Mouse (Mus musculus): ENCODE measurements around the gene Cbln3. TPM values are rescaled to one million over a fixed set of nuclear protein-coding genes. Genes with fewer than 3 reads are reported as not detected.

The Cbln3 gene
- total and polyA plus RNA-seq, 2 experiments from 2014 or later: 0.43 to 0.66 TPM

DNA sequence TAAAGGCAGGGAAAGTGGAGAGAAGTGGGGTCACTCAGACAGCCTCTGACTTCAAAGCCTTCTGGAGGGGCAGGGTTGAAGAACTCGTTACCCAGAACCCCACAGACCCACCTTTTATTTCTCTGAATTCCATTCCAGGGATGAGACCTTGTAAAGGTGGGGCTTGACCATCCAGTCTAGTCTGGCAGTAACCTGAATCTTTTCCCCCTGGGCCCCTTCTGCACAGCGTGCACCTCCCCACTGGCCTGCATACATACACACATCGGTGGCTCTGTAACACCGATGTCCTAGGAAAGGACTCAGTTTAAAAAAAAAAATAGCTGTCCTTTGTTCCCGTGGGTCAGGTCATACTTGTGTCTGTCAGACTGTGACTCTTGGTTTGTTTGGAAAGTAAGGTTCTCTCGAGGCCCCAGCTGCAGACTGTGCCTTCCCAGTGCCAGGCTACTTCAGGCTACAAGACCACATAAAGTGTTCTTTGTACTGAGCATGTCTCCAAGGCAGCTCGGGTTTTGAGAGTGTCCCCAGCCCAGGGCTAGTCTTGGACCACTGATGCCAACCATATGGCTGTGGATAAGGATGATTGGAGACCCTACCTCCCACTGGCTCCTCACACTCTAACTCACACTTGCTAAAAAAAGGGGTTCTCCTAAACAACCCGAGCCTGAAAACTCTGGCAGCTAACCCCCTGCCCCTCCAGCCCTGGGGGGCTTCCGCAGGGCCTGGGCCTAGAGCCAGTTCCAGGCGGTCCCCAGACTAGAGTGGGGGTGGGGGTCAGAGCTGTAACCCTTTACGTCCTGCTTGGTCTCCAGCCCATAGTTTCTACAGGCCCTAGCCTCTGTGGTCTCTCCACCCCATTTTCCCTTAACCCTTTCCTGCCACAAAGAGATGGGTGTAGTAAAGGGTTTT is 31.3 kb downstream of the Cbln3 start:
- Histone ChIP-seq H3K4me3 (ENCODE audit: low read depth, low read length) (peak overlapping the region; percentile 62), H3K9ac (replicated peaks; ENCODE audit: low read length, poor library complexity, severe bottlenecking) (peak overlapping the region; percentile 86; the same call in 1 of the 2 replicates), H3K4me2 (ENCODE audit: low read depth, low read length, poor library complexity, severe bottlenecking) (peak overlapping the region; percentile 87), H3K27me3 (ENCODE audit: insufficient read depth, low read length) (no peaks in the 10 kb centered on the region), H3K4me1 (ENCODE audit: insufficient read depth, low read length) (peaks cover 25% of the 10 kb centered on the region), H3K36me3 (ENCODE audit: insufficient read depth, low read length) (no peaks in the 10 kb centered on the region), H3K27ac (ENCODE audit: low read depth, low read length) (peak overlapping the region; percentile 83), H3K9me3 (ENCODE audit: low read length) (no peaks in the 10 kb centered on the region)
- DNase-seq (ENCODE audit: low spot score): peak; percentile 84
- ATAC-seq (ENCODE audit: low FRiP score): peak; percentile 85
- TF ChIP-seq CTCF (IDR thresholded peaks at IDR 0.05): no peak
- 8% methylated on average over 11 of the region's 11 CpGs for WGBS

- no peak for DNase-seq (ENCODE audit: low spot score)
- H3K36me3 ChIP-seq (ENCODE audit: insufficient read depth, low read length): no peaks in the 10 kb centered on the region
- no peak overlapping the region for H3K4me3 ChIP-seq (ENCODE audit: low read depth, low read length)
- no peak overlapping the region for H3K9ac ChIP-seq (replicated peaks; ENCODE audit: low read length, poor library complexity, severe bottlenecking)
- no peak overlapping the region for H3K4me2 ChIP-seq (ENCODE audit: low read depth, low read length, poor library complexity, severe bottlenecking)
- H3K9me3 ChIP-seq (ENCODE audit: low read length): no peaks in the 10 kb centered on the region
- H3K27ac ChIP-seq (ENCODE audit: low read depth, low read length): no peak overlapping the region
- no peaks in the 10 kb centered on the region for H3K27me3 ChIP-seq (ENCODE audit: insufficient read depth, low read length)
- no peak for TF ChIP-seq CTCF (IDR thresholded peaks at IDR 0.05)
- WGBS: 65% methylated on average over 6 of the region's 6 CpGs
- no peak for ATAC-seq (ENCODE audit: low FRiP score)
- H3K4me1 ChIP-seq (ENCODE audit: insufficient read depth, low read length): peaks cover 10% of the 10 kb centered on the region; the same call in 1 of the 2 replicates
These were observed 33.3 kb downstream of the Cbln3 start for GRCm38 (mm10) chr14:55850885-55851284.

DNA sequence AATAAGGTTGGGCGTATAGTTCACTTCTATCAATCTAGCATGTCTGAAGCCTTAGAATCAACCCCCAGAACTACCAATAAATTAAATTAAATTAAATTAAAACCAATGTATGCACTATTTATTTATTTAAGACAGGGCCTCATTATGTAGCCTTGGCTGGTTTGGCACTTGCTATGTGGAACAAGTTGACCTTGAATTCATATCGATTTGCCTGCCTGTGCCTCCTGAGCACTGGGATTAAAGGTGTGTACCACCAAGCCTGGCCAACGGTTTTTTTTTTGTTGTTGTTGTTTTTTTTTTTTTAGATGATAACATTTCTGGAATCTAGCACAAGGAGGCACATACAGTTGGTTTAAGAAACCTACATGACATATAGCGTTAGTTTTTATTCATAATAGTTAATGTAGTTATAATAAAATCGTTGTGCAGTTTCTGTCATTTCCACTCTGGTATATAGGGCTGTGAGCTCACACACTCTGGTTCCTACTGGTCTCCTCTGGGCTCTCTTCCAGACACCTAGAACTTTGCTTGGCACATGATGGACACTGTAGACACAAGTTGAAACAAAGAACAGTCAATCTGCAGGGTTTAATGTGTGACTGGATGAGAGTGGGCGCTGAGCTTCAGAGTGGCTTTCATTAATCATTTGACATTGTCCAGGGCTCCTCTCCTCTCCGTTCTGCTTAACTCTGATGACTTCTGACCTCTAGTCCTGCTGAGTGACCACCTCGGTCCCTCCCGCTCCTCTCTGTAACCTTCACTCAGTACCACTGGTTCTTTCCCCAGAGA is 38.5 kb downstream of the Cbln3 start:
- H3K9me3 ChIP-seq (ENCODE audit: low read length): no peaks in the 10 kb centered on the region
- no peak overlapping the region for H3K27ac ChIP-seq (ENCODE audit: low read depth, low read length)
- no peaks in the 10 kb centered on the region for H3K36me3 ChIP-seq (ENCODE audit: insufficient read depth, low read length)
- no peak overlapping the region for H3K9ac ChIP-seq (replicated peaks; ENCODE audit: low read length, poor library complexity, severe bottlenecking)
- TF ChIP-seq CTCF (IDR thresholded peaks at IDR 0.05): no peak
- H3K4me1 ChIP-seq (ENCODE audit: insufficient read depth, low read length): no peaks in the 10 kb centered on the region
- ATAC-seq (ENCODE audit: low FRiP score): no peak
- no peak overlapping the region for H3K4me3 ChIP-seq (ENCODE audit: low read depth, low read length)
- H3K27me3 ChIP-seq (ENCODE audit: insufficient read depth, low read length): no peaks in the 10 kb centered on the region
- no peak for DNase-seq (ENCODE audit: low spot score)
- 79% methylated on average over 9 of the region's 9 CpGs for WGBS
- no peak overlapping the region for H3K4me2 ChIP-seq (ENCODE audit: low read depth, low read length, poor library complexity, severe bottlenecking)

DNA sequence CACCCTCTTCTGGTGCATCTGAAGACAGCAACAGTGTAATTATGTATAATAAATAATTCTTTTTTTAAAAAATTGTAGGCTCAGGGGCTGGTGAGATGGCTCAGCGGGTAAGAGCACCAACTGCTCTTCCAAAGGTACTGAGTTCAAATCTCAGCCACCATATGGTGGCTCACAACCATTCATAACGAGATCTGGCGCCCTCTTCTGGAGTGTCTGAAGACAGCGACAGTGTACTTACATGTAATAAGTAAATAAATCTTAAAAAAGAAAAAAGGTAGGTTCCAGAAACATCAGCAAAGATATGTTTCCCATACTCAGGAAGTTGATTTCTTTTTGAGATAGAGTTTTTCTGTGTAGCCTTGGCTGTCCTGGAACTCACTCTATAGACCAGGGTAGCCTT is 41.4 kb downstream of the Cbln3 start:
- 78% methylated on average over 4 of the region's 4 CpGs for WGBS
- ATAC-seq (ENCODE audit: low FRiP score): no peak

DNA sequence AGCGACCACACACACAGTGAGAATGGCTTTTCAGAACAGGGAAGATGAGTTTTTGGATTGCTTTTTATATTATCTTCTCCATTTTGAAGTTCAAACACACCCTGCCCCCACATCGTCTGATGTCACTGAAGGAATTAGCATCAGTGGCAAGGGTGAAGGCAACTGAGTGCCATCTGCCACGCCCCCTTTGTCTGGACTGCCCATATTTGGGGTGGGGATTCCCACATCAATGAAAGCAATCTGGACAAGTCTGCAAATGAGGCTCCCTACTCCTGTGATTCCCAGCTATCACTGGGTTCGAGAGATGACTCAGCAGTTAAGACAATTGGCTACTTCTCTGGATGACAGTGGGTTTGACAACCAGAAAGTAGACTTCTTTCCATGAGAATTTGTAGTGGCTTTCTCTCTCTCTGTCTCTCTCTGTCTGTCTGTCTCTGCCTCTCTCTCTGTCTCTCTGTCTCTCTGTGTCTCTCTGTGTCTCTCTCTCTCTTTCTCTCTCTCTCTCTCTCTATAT is 43.3 kb downstream of the Cbln3 start:
- no peak for DNase-seq (ENCODE audit: low spot score)
- Histone ChIP-seq H3K27me3 (ENCODE audit: insufficient read depth, low read length) (no peaks in the 10 kb centered on the region), H3K4me3 (ENCODE audit: low read depth, low read length) (no peak overlapping the region), H3K4me2 (ENCODE audit: low read depth, low read length, poor library complexity, severe bottlenecking) (no peak overlapping the region), H3K4me1 (ENCODE audit: insufficient read depth, low read length) (no peaks in the 10 kb centered on the region), H3K9ac (replicated peaks; ENCODE audit: low read length, poor library complexity, severe bottlenecking) (no peak overlapping the region), H3K36me3 (ENCODE audit: insufficient read depth, low read length) (no peaks in the 10 kb centered on the region), H3K9me3 (ENCODE audit: low read length) (no peaks in the 10 kb centered on the region), H3K27ac (ENCODE audit: low read depth, low read length) (no peak overlapping the region)
- 70% methylated on average over 4 of the region's 4 CpGs for WGBS
- no peak for TF ChIP-seq CTCF (IDR thresholded peaks at IDR 0.05)
- no peak for ATAC-seq (ENCODE audit: low FRiP score)

More for the DNA sequence above, 41.4 kb downstream of the Cbln3 start:
- Histone ChIP-seq H3K36me3 (ENCODE audit: insufficient read depth, low read length) (no peaks in the 10 kb centered on the region), H3K4me3 (ENCODE audit: low read depth, low read length) (no peak overlapping the region), H3K27ac (ENCODE audit: low read depth, low read length) (no peak overlapping the region), H3K9ac (replicated peaks; ENCODE audit: low read length, poor library complexity, severe bottlenecking) (no peak overlapping the region), H3K27me3 (ENCODE audit: insufficient read depth, low read length) (no peaks in the 10 kb centered on the region), H3K4me1 (ENCODE audit: insufficient read depth, low read length) (no peaks in the 10 kb centered on the region), H3K4me2 (ENCODE audit: low read depth, low read length, poor library complexity, severe bottlenecking) (no peak overlapping the region), H3K9me3 (ENCODE audit: low read length) (no peaks in the 10 kb centered on the region)
- TF ChIP-seq CTCF (IDR thresholded peaks at IDR 0.05): peak; percentile 27; the same call in 1 of the 2 replicates
- DNase-seq (ENCODE audit: low spot score): no peak
